Mouse (Mus musculus): ENCODE data around the gene Chil1.
A peak's percentile ranks its signal among the peaks of the same experiment; 100 is the strongest.

Chil1 gene

DNA sequence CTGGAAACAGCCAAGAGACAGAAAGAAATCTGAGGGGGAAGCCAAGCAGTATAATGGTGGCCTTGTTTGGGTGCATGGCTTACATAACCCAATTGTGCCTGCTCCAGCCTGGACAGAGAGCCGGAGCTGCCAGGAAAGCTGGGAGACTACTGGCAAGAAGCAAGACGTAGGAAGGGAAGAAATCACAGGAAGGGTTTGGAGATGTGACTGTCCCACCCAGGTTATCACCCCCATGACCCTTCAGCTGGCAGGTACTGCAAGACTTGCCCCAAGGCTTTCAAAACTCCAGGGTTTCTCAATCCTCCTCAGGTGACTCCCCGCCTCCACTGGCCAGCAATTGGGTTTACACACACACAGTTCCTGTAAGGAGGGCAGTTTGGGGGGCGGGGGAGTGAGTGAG is at the start of gene Chil1:
Gene Chil1, plus strand, starts transcription at position 152 of the 400 bp plus-strand sequence.
- no peak for DNase-seq (ENCODE audit: low spot score)

GRCm38 (mm10) chr1:134133316-134133715 is 48.7 kb upstream of the Chil1 start:
- DNase-seq (ENCODE audit: low spot score), result no peak

GRCm38 (mm10) chr1:134136351-134136750 is 45.6 kb upstream of the Chil1 start:
- no peak for DNase-seq (ENCODE audit: low spot score)

GRCm38 (mm10) chr1:134138424-134138823 is 43.6 kb upstream of the Chil1 start:
- DNase-seq (ENCODE audit: low spot score), result no peak

DNA sequence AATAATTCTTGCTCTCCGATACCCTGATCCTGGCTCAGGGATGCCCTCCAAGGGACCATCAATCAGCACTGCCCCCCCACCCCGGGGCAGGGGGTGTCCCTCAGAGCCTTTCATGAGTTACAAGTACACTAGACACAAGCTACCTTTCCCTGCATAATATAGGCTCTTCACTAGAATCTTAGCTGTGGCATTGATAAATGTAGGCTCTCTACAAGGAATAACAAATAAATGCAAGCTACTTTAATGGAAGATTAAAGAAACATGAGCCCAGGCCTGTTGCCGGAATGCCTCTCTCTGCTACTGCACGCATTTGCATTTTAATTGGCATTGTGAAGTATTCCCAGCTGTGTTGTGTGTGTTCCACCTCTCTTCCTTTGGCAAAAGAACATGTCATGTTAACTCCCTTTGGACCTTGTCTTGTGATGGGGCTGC is 39.6 kb upstream of the Chil1 start:
- DNase-seq (ENCODE audit: low spot score), result no peak

DNA sequence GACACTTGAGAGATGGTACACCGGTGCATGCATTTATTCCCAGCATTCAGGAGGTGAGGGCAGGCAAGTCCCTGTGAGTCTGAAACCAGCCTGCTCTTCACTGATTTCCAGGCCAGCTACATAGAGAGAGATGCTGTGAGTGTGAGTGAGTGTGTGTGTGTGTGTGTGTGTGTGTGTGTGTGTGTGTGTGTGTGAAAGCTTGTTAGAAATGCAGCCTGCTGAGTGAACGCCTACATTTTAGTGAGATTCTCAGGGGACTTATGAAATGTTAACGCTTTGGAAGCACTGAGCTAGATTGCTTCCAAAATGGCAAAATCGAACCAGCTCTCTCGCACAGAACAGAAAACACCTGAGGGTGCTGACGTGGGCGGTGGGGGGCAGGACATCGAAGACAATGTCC is 35.9 kb upstream of the Chil1 start:
- no peak for DNase-seq (ENCODE audit: low spot score)

GRCm38 (mm10) chr1:134150076-134150475 is 31.9 kb upstream of the Chil1 start:
- DNase-seq (ENCODE audit: low spot score), result no peak

GRCm38 (mm10) chr1:134150745-134151144 is 31.2 kb upstream of the Chil1 start:
- DNase-seq (ENCODE audit: low spot score), result no peak

- peak; percentile 81 for DNase-seq (ENCODE audit: low spot score)
Measured at GRCm38 (mm10) chr1:134151655-134152412, 30.1 kb upstream of the Chil1 start.

DNA sequence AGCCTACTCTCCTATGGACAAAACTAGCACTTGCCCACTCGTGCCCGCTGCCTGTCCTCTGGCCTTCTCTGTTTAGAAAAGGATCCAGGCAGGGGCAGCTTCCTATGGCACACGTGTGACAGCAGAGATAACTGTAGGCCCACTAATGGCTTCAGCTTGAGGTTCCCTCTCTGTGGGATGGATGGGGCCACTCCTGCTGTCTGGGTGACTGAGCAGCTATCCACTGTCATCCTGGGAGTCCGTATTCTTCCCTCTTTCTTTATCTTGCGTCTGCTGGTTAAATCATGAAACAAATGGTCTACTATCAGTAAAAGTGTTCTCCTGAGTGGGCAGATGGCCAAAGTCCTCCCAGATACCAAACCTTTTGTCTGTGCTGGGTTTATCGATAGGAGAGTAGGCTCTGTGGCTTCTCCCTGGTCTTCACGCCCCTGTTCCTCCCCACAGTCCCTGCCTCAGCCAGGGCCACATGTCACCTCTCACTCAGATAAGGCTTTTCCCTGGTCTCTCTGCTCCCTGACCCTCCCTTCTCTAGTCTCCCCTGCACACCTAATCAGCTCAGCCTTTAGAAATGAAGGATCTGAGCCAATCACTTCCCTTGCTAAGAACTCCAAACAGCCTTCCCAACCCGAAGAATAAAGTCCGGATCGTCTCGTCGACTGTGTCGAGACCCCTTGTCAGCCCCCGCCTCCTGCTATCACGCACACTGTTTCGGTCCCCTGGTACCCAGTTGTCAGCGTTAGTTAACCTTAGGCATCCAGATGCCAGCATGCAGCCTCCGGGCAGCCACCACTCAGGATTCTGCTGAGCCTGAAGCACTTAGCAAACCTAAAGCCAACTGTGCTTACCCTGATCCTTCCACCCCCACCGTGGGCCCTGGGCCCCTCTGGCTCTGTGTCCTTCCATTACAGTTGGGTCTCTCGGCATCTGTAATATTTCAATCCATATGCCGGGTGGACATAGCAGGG is 29.1 kb upstream of the Chil1 start:
- no peak for DNase-seq (ENCODE audit: low spot score)

GRCm38 (mm10) chr1:134154121-134154520 is 27.9 kb upstream of the Chil1 start:
- no peak for DNase-seq (ENCODE audit: low spot score)

- no peak for DNase-seq (ENCODE audit: low spot score)
Measured at GRCm38 (mm10) chr1:134154655-134155054, 27.3 kb upstream of the Chil1 start.

- no peak for DNase-seq (ENCODE audit: low spot score)
Measured at GRCm38 (mm10) chr1:134160404-134160803, 21.6 kb upstream of the Chil1 start.

GRCm38 (mm10) chr1:134161399-134161798 is 20.6 kb upstream of the Chil1 start:
- no peak for DNase-seq (ENCODE audit: low spot score)

DNA sequence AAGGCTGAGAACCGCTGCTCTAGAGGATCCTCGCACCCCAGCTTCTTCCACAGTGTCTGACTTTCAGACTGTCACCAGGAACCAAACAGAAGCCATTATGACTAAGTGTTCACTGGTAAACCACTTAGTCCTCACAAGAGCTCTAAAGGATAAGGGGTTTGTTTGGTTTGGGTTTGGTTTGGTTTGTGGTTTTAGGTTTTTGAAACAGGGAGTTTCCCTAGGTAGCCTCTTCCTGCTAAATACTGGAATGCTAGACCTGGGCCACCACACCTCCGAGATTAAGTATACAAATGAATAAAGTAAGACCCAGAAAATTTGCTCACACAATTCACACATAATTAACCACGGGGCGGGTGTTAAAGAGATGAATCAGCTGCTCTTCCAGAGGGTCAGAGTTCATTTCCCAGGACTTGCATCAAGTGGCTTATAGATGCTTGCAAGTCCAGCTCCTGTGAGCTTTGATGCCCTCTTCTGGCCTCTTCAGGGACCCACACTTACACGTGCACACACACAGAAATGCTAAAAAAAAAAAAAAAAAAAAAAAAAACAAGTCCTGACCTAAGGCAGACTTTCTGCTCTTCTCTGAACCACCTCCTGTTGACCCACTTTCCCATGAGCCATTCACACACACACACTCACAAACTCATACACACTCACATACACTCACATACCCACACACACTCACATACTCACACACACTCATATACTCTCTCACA is 19.3 kb upstream of the Chil1 start:
- no peak for DNase-seq (ENCODE audit: low spot score)

GRCm38 (mm10) chr1:134163476-134163875 is 18.5 kb upstream of the Chil1 start:
- DNase-seq (ENCODE audit: low spot score), result no peak

- no peak for DNase-seq (ENCODE audit: low spot score)
Measured at GRCm38 (mm10) chr1:134164454-134164853, 17.5 kb upstream of the Chil1 start.

- DNase-seq (ENCODE audit: low spot score), result no peak
Measured at GRCm38 (mm10) chr1:134166547-134166946, 15.4 kb upstream of the Chil1 start.

- DNase-seq (ENCODE audit: low spot score), result no peak
Measured at GRCm38 (mm10) chr1:134167416-134168305, 14.3 kb upstream of the Chil1 start.

GRCm38 (mm10) chr1:134168567-134168966 is 13.4 kb upstream of the Chil1 start:
- DNase-seq (ENCODE audit: low spot score), result no peak

- no peak for DNase-seq (ENCODE audit: low spot score)
Measured at GRCm38 (mm10) chr1:134168985-134169697, 12.8 kb upstream of the Chil1 start.
